Mouse (Mus musculus): ENCODE data around the gene Tmem108. TPM values are rescaled to one million over a fixed set of nuclear protein-coding genes. Genes with fewer than 3 reads are reported as not detected.

Gene Tmem108
- polyA plus RNA-seq, 1 experiment from 2014 or later: 101 TPM

GRCm38 (mm10) chr9:103544599-103544998, 217.0 kb downstream of the Tmem108 start:
- DNase-seq (ENCODE audit: low spot score): no peak
- 82% methylated on average over 1 of the region's 1 CpGs for WGBS
- Histone ChIP-seq H3K36me3 (peaks cover 2% of the 10 kb centered on the region; the same call in 1 of the 2 replicates), H3K27ac (no peak overlapping the region), H3K9me3 (no peaks in the 10 kb centered on the region), H3K4me1 (peaks cover 32% of the 10 kb centered on the region), H3K4me3 (no peak overlapping the region), H3K27me3 (ENCODE audit: insufficient read depth, poor library complexity, severe bottlenecking) (no peaks in the 10 kb centered on the region)

- H3K27me3 ChIP-seq (ENCODE audit: insufficient read depth, poor library complexity, severe bottlenecking): no peaks in the 10 kb centered on the region
- no peak overlapping the region for H3K4me3 ChIP-seq
- no peaks in the 10 kb centered on the region for H3K9me3 ChIP-seq
- 78% methylated on average over 8 of the region's 8 CpGs for WGBS
- H3K27ac ChIP-seq: peak overlapping the region; percentile 59; the same call in 1 of the 2 replicates
- H3K36me3 ChIP-seq: peaks cover 2% of the 10 kb centered on the region; the same call in 1 of the 2 replicates
- H3K4me1 ChIP-seq: peaks cover 31% of the 10 kb centered on the region
- DNase-seq (ENCODE audit: low spot score): no peak
These were observed 221.1 kb downstream of the Tmem108 start for GRCm38 (mm10) chr9:103540518-103540917.

GRCm38 (mm10) chr9:103538047-103538816, 223.4 kb downstream of the Tmem108 start:
- Histone ChIP-seq H3K4me3 (no peak overlapping the region), H3K27ac (no peak overlapping the region), H3K27me3 (ENCODE audit: insufficient read depth, poor library complexity, severe bottlenecking) (no peaks in the 10 kb centered on the region), H3K4me1 (peaks cover 18% of the 10 kb centered on the region), H3K36me3 (peaks cover 2% of the 10 kb centered on the region; the same call in 1 of the 2 replicates), H3K9me3 (no peaks in the 10 kb centered on the region)
- DNase-seq (ENCODE audit: low spot score): no peak
- 48% methylated on average over 8 of the region's 8 CpGs for whole genome bisulfite sequencing

GRCm38 (mm10) chr9:103536059-103536634, 225.5 kb downstream of the Tmem108 start:
- 90% methylated on average over 6 of the region's 6 CpGs for WGBS
- Histone ChIP-seq H3K9me3 (no peaks in the 10 kb centered on the region), H3K4me3 (no peak overlapping the region), H3K27me3 (ENCODE audit: insufficient read depth, poor library complexity, severe bottlenecking) (no peaks in the 10 kb centered on the region), H3K27ac (no peak overlapping the region), H3K36me3 (peaks cover 3% of the 10 kb centered on the region; the same call in 1 of the 2 replicates), H3K4me1 (peaks cover 18% of the 10 kb centered on the region)
- DNase-seq (ENCODE audit: low spot score): no peak

GRCm38 (mm10) chr9:103525041-103525537, 236.5 kb downstream of the Tmem108 start:
- DNase-seq (ENCODE audit: low spot score): no peak

GRCm38 (mm10) chr9:103524600-103524999, 237.0 kb downstream of the Tmem108 start:
- Histone ChIP-seq H3K9me3 (no peaks in the 10 kb centered on the region), H3K27ac (no peak overlapping the region), H3K36me3 (peaks cover 7% of the 10 kb centered on the region; the same call in 1 of the 2 replicates), H3K4me1 (peaks cover 32% of the 10 kb centered on the region), H3K4me3 (no peak overlapping the region), H3K27me3 (ENCODE audit: insufficient read depth, poor library complexity, severe bottlenecking) (no peaks in the 10 kb centered on the region)
- WGBS: 40% methylated on average over 5 of the region's 5 CpGs
- no peak for DNase-seq (ENCODE audit: low spot score)

More at GRCm38 (mm10) chr9:103525041-103525537, 236.5 kb downstream of the Tmem108 start:
- no peaks in the 10 kb centered on the region for H3K9me3 ChIP-seq
- H3K4me3 ChIP-seq: peak overlapping the region; percentile 12; the same call in 1 of the 2 replicates
- no peaks in the 10 kb centered on the region for H3K27me3 ChIP-seq (ENCODE audit: insufficient read depth, poor library complexity, severe bottlenecking)
- H3K36me3 ChIP-seq: peaks cover 7% of the 10 kb centered on the region; the same call in 1 of the 2 replicates
- peak overlapping the region; percentile 74 for H3K27ac ChIP-seq
- WGBS: 30% methylated on average over 10 of the region's 10 CpGs
- H3K4me1 ChIP-seq: peaks cover 32% of the 10 kb centered on the region

- Histone ChIP-seq H3K27ac (no peak overlapping the region), H3K36me3 (peaks cover 11% of the 10 kb centered on the region; the same call in 1 of the 2 replicates), H3K9me3 (no peaks in the 10 kb centered on the region), H3K4me3 (no peak overlapping the region), H3K27me3 (ENCODE audit: insufficient read depth, poor library complexity, severe bottlenecking) (no peaks in the 10 kb centered on the region), H3K4me1 (peaks cover 32% of the 10 kb centered on the region)
- 70% methylated on average over 7 of the region's 7 CpGs for WGBS
- DNase-seq (ENCODE audit: low spot score): no peak
These were observed 237.8 kb downstream of the Tmem108 start for GRCm38 (mm10) chr9:103523742-103524403.

GRCm38 (mm10) chr9:103523008-103523407, 238.6 kb downstream of the Tmem108 start:
- Histone ChIP-seq H3K4me3 (no peak overlapping the region), H3K27ac (0 out of 2 replicates have a peak overlapping the region, but pooled peaks have one; percentile 29), H3K27me3 (ENCODE audit: insufficient read depth, poor library complexity, severe bottlenecking) (no peaks in the 10 kb centered on the region)

GRCm38 (mm10) chr9:103513884-103514283, 247.8 kb downstream of the Tmem108 start:
- no peaks in the 10 kb centered on the region for H3K27me3 ChIP-seq (ENCODE audit: insufficient read depth, poor library complexity, severe bottlenecking)
- peaks cover 14% of the 10 kb centered on the region; the same call in 1 of the 2 replicates for H3K36me3 ChIP-seq
- H3K4me3 ChIP-seq: no peak overlapping the region
- no peaks in the 10 kb centered on the region for H3K9me3 ChIP-seq
- no peak for DNase-seq (ENCODE audit: low spot score)
- no peak overlapping the region for H3K27ac ChIP-seq
- H3K4me1 ChIP-seq: no peaks in the 10 kb centered on the region
- 77% methylated on average over 2 of the region's 2 CpGs for WGBS

More at GRCm38 (mm10) chr9:103523008-103523407, 238.6 kb downstream of the Tmem108 start:
- Histone ChIP-seq H3K36me3 (peaks cover 14% of the 10 kb centered on the region; the same call in 1 of the 2 replicates), H3K4me1 (peaks cover 32% of the 10 kb centered on the region), H3K9me3 (no peaks in the 10 kb centered on the region)
- whole genome bisulfite sequencing: 66% methylated on average over 6 of the region's 6 CpGs
- DNase-seq (ENCODE audit: low spot score): no peak

- DNase-seq (ENCODE audit: low spot score): no peak
- peaks cover 11% of the 10 kb centered on the region; the same call in 1 of the 2 replicates for H3K36me3 ChIP-seq
- no peak overlapping the region for H3K4me3 ChIP-seq
- no peak overlapping the region for H3K27ac ChIP-seq
- 0 out of 2 replicates have a peak, but pooled peaks cover 5% of the 10 kb centered on the region for H3K4me1 ChIP-seq
- no peaks in the 10 kb centered on the region for H3K9me3 ChIP-seq
- H3K27me3 ChIP-seq (ENCODE audit: insufficient read depth, poor library complexity, severe bottlenecking): no peaks in the 10 kb centered on the region
- WGBS: 81% methylated on average over 6 of the region's 6 CpGs
These were observed 249.4 kb downstream of the Tmem108 start for GRCm38 (mm10) chr9:103512257-103512656.

GRCm38 (mm10) chr9:103506968-103507584, 254.6 kb downstream of the Tmem108 start:
- no peaks in the 10 kb centered on the region for H3K9me3 ChIP-seq
- H3K27me3 ChIP-seq (ENCODE audit: insufficient read depth, poor library complexity, severe bottlenecking): no peaks in the 10 kb centered on the region
- peaks cover 9% of the 10 kb centered on the region; the same call in 1 of the 2 replicates for H3K36me3 ChIP-seq
- no peak for DNase-seq (ENCODE audit: low spot score)
- H3K4me1 ChIP-seq: peaks cover 20% of the 10 kb centered on the region
- no peak overlapping the region for H3K27ac ChIP-seq
- no peak overlapping the region for H3K4me3 ChIP-seq
- WGBS: 82% methylated on average over 7 of the region's 7 CpGs

GRCm38 (mm10) chr9:103505067-103505466, 256.6 kb downstream of the Tmem108 start:
- peaks cover 30% of the 10 kb centered on the region for H3K4me1 ChIP-seq
- H3K27ac ChIP-seq: no peak overlapping the region
- no peaks in the 10 kb centered on the region for H3K27me3 ChIP-seq (ENCODE audit: insufficient read depth, poor library complexity, severe bottlenecking)
- no peaks in the 10 kb centered on the region for H3K9me3 ChIP-seq
- no peak overlapping the region for H3K4me3 ChIP-seq
- DNase-seq (ENCODE audit: low spot score): no peak
- WGBS: 71% methylated on average over 5 of the region's 5 CpGs
- H3K36me3 ChIP-seq: peaks cover 10% of the 10 kb centered on the region; the same call in 1 of the 2 replicates
